Comparison of ENCODE assay signal across 22 mouse cellular contexts in genomic region chr10:26051177-26051576, GRCm38 (mm10). TPM values are rescaled to one million over a fixed set of nuclear protein-coding genes. Genes with fewer than 3 reads are reported as not detected.
A peak's percentile ranks its signal among the peaks of the same experiment; 100 is the strongest.
DNase-seq lines count a peak whose midpoint lies in the region; ATAC-seq and TF ChIP-seq lines count a peak whose summit lies in the region.
"Had no signal": no experiment of that assay in that cellular context is flagged by ENCODE, and none has a peak within 500 bp of the region (broad histone marks: within the 10 kb centered on the region; RNA-seq: fewer than 3 reads in every experiment).

No protein-coding gene starts in this region.

- no peak overlapping the region for H3K4me2 ChIP-seq in intestine, embryonic 15.5 days (replicated peaks)
- no peak overlapping the region for H3K4me2 ChIP-seq in intestine, embryonic 16.5 days (ENCODE audit: low read depth, low read length)
- no peak overlapping the region for H3K4me2 ChIP-seq in intestine, postnatal 0 days (replicated peaks; ENCODE audit: low read depth)
- H3K4me2 ChIP-seq in midbrain, embryonic 13.5 days (replicated peaks): no peak overlapping the region

- intact Hi-C loops in heart, adult 2 months (cut with DNase I): no loop called here

- H3K4me3 ChIP-seq in intestine, embryonic 15.5 days (replicated peaks): no peak overlapping the region
- no peak overlapping the region for H3K4me3 ChIP-seq in intestine, embryonic 16.5 days (ENCODE audit: low read length)
- H3K4me3 ChIP-seq in intestine, postnatal 0 days (ENCODE audit: low read depth, low read length): no peak overlapping the region
- no peak overlapping the region for H3K4me3 ChIP-seq in heart, adult 2 months
- H3K4me3 ChIP-seq in midbrain, embryonic 13.5 days (replicated peaks): no peak overlapping the region

- ATAC-seq in intestine, embryonic 15.5 days: peak; percentile 96
- ATAC-seq in intestine, embryonic 16.5 days: peak; percentile 99
- peak; percentile 71 for ATAC-seq in intestine, postnatal 0 days
- no peak for ATAC-seq in midbrain, embryonic 13.5 days
- ATAC-seq: activated CD4-positive, CD25-positive, alpha-beta regulatory T cell, adult 4 months; CD4-positive, CD25-positive, alpha-beta regulatory T cell, adult 4 months; Patski had no signal

- WGBS in intestine, embryonic 15.5 days: 57% methylated on average over 2 of the region's 2 CpGs
- WGBS in intestine, embryonic 16.5 days: 61% methylated on average over 2 of the region's 2 CpGs
- 48% methylated on average over 2 of the region's 2 CpGs for WGBS in intestine, postnatal 0 days
- 89% methylated on average over 2 of the region's 2 CpGs for WGBS in heart, adult 2 months
- WGBS in midbrain, embryonic 13.5 days: 96% methylated on average over 2 of the region's 2 CpGs

- no peaks in the 10 kb centered on the region for H3K9me3 ChIP-seq in intestine, embryonic 15.5 days
- H3K9me3 ChIP-seq in intestine, embryonic 16.5 days (ENCODE audit: control insufficient read depth, low read length): no peaks in the 10 kb centered on the region
- H3K9me3 ChIP-seq in intestine, postnatal 0 days (ENCODE audit: control insufficient read depth): no peaks in the 10 kb centered on the region
- no peaks in the 10 kb centered on the region for H3K9me3 ChIP-seq in midbrain, embryonic 13.5 days
- H3K9me3 ChIP-seq: G1E had no signal

- no peak overlapping the region for H3K27ac ChIP-seq in intestine, embryonic 15.5 days
- H3K27ac ChIP-seq in intestine, embryonic 16.5 days (ENCODE audit: low read length): no peak overlapping the region
- no peak overlapping the region for H3K27ac ChIP-seq in intestine, postnatal 0 days (ENCODE audit: low read depth, low read length)
- H3K27ac ChIP-seq in heart, adult 2 months: no peak overlapping the region
- H3K27ac ChIP-seq in midbrain, embryonic 13.5 days: no peak overlapping the region

- DNase-seq in heart, adult 2 months: no peak
- DNase-seq in cerebellum, adult 11-12 months: no peak
- DNase-seq: adrenal gland, adult 2 months; adrenal gland, adult 8-10 months; adrenal gland, postnatal 10 days; adrenal gland, postnatal 14 days; adrenal gland, postnatal 25 days; adrenal gland, postnatal 36 days; B cell, adult 2 months; cerebellum, adult 11 months; cerebellum, adult 18-20 months; cerebellum, adult 2 months had no signal

- no peak for TF ChIP-seq EP300 in heart, adult 2 months (IDR thresholded peaks at IDR 0.05; ENCODE audit: insufficient read depth, low read depth, low read length)

- no peaks in the 10 kb centered on the region for H3K36me3 ChIP-seq in intestine, embryonic 15.5 days
- H3K36me3 ChIP-seq in intestine, embryonic 16.5 days (ENCODE audit: control insufficient read depth, insufficient read depth, low read length): no peaks in the 10 kb centered on the region
- H3K36me3 ChIP-seq in intestine, postnatal 0 days (ENCODE audit: control insufficient read depth, insufficient read depth): no peaks in the 10 kb centered on the region
- H3K36me3 ChIP-seq in heart, adult 2 months (ENCODE audit: control insufficient read depth, insufficient read depth, low read length): no peaks in the 10 kb centered on the region
- H3K36me3 ChIP-seq in midbrain, embryonic 13.5 days: no peaks in the 10 kb centered on the region
- H3K36me3 ChIP-seq: G1E had no signal

- no peak for TF ChIP-seq POLR2A in heart, adult 2 months (IDR thresholded peaks at IDR 0.05; ENCODE audit: insufficient read depth, low read depth, low read length)

- H3K79me2 ChIP-seq in heart, adult 2 months (replicated peaks; ENCODE audit: control insufficient read depth, insufficient read depth, low read length): no peaks in the 10 kb centered on the region

- no peaks in the 10 kb centered on the region for H3K27me3 ChIP-seq in intestine, embryonic 15.5 days (replicated peaks)
- H3K27me3 ChIP-seq in intestine, embryonic 16.5 days (replicated peaks; ENCODE audit: control insufficient read depth, insufficient read depth, low read length): no peaks in the 10 kb centered on the region
- no peaks in the 10 kb centered on the region for H3K27me3 ChIP-seq in intestine, postnatal 0 days (replicated peaks; ENCODE audit: control insufficient read depth, insufficient read depth, low read length)
- no peaks in the 10 kb centered on the region for H3K27me3 ChIP-seq in heart, adult 2 months (ENCODE audit: control insufficient read depth, insufficient read depth, low read length)
- no peaks in the 10 kb centered on the region for H3K27me3 ChIP-seq in midbrain, embryonic 13.5 days
- H3K27me3 ChIP-seq: CH12.LX had no signal

- no peaks in the 10 kb centered on the region for H3K4me1 ChIP-seq in intestine, embryonic 15.5 days (replicated peaks)
- H3K4me1 ChIP-seq in intestine, embryonic 16.5 days (ENCODE audit: control insufficient read depth, insufficient read depth, low read length): no peaks in the 10 kb centered on the region
- no peaks in the 10 kb centered on the region for H3K4me1 ChIP-seq in intestine, postnatal 0 days (replicated peaks; ENCODE audit: control insufficient read depth, insufficient read depth, low read length)
- H3K4me1 ChIP-seq in heart, adult 2 months (ENCODE audit: control insufficient read depth, insufficient read depth, low read length): no peaks in the 10 kb centered on the region
- H3K4me1 ChIP-seq in midbrain, embryonic 13.5 days (replicated peaks): no peaks in the 10 kb centered on the region

- H3K9ac ChIP-seq in intestine, embryonic 15.5 days: no peak overlapping the region
- no peak overlapping the region for H3K9ac ChIP-seq in intestine, embryonic 16.5 days (ENCODE audit: low read depth, low read length)
- H3K9ac ChIP-seq in intestine, postnatal 0 days (ENCODE audit: low read depth, low read length): no peak overlapping the region
- H3K9ac ChIP-seq in heart, adult 2 months (ENCODE audit: low read depth, low read length): no peak overlapping the region
- H3K9ac ChIP-seq in midbrain, embryonic 13.5 days (replicated peaks): no peak overlapping the region

- TF ChIP-seq CTCF in intestine, postnatal 0 days (IDR thresholded peaks at IDR 0.05; ENCODE audit: low read depth): no peak
- TF ChIP-seq CTCF in heart, adult 2 months (IDR thresholded peaks at IDR 0.05): no peak

RNA-seq across cellular contexts. Expression of gene Gm9767, which starts 26.9 kb away (rescaled TPM):
- 0.25 and 0.35 TPM in 2 replicates for polyA plus RNA-seq in intestine, embryonic 15.5 days (2015; fragmentation: Nextera tagmentation; extraction: Ambion mirVana)
- 0.20 TPM in 1 of 2 replicates, not detected in the other for polyA plus RNA-seq in intestine, embryonic 16.5 days (2015; fragmentation: Nextera tagmentation; extraction: Ambion mirVana)
- 0.10 TPM in 1 of 2 replicates, not detected in the other for polyA plus RNA-seq in intestine, postnatal 0 days (2015; fragmentation: Nextera tagmentation; extraction: Ambion mirVana)
- not detected for total RNA-seq in heart, adult 2 months (2021)
- not detected in 2 replicates for polyA plus RNA-seq in heart, adult 2 months (2012; rRNA removed)
- 1.3 and 1.5 TPM in 2 replicates for polyA plus RNA-seq in midbrain, embryonic 13.5 days (2015; fragmentation: Nextera tagmentation; extraction: Ambion mirVana)
- total RNA-seq: adrenal gland, postnatal 10 days; CH12.LX; G1E; MEL had no signal
- polyA plus RNA-seq: CD4-positive, CD25-positive, alpha-beta regulatory T cell, adult 4 months; G1E; Patski had no signal

RNA-seq across cellular contexts. Expression of gene Tmem200a, which starts 27.7 kb away (rescaled TPM):
- polyA plus RNA-seq in intestine, embryonic 15.5 days (2015; fragmentation: Nextera tagmentation; extraction: Ambion mirVana): 8.5 and 11.6 TPM in 2 replicates
- 4.5 and 5.7 TPM in 2 replicates for polyA plus RNA-seq in intestine, embryonic 16.5 days (2015; fragmentation: Nextera tagmentation; extraction: Ambion mirVana)
- polyA plus RNA-seq in intestine, postnatal 0 days (2015; fragmentation: Nextera tagmentation; extraction: Ambion mirVana): 2.9 and 4.6 TPM in 2 replicates
- total RNA-seq in heart, adult 2 months (2021): under 1 TPM in 1 of 2 experiments, not detected in 1; 0.09 TPM
- polyA plus RNA-seq in heart, adult 2 months (2012; rRNA removed): 0.04 and 0.12 TPM in 2 replicates
- 31.2 and 34.6 TPM in 2 replicates for polyA plus RNA-seq in midbrain, embryonic 13.5 days (2015; fragmentation: Nextera tagmentation; extraction: Ambion mirVana)
- total RNA-seq: CH12.LX, MEL had no signal
- polyA plus RNA-seq: activated CD4-positive, CD25-positive, alpha-beta regulatory T cell, adult 4 months; CD4-positive, CD25-positive, alpha-beta regulatory T cell, adult 4 months; G1E; Patski had no signal
